Mouse (Mus musculus): Measurements from ENCODE around the gene Rab43.
A peak's percentile ranks its signal among the peaks of the same experiment; 100 is the strongest.

Gene Rab43

GRCm38 (mm10) chr6:87811675-87812338, at the start of gene Rab43:
Gene Rab43, minus strand, starts transcription at chr6:87812164.
- peak; percentile 93 for DNase-seq (ENCODE audit: low spot score in 2 of 2)

- DNase-seq (ENCODE audit: low spot score in 2 of 2): no peak
Observed at GRCm38 (mm10) chr6:87857071-87857470, 45.1 kb upstream of the Rab43 start.

- DNase-seq (ENCODE audit: low spot score in 2 of 2): no peak
Observed at GRCm38 (mm10) chr6:87853446-87853845, 41.5 kb upstream of the Rab43 start.

- no peak for DNase-seq (ENCODE audit: low spot score in 2 of 2)
Observed at GRCm38 (mm10) chr6:87851871-87852270, 39.9 kb upstream of the Rab43 start.

- peak; percentile 96 to 97 for DNase-seq (ENCODE audit: low spot score in 2 of 2)
Observed at GRCm38 (mm10) chr6:87850900-87851614, 39.1 kb upstream of the Rab43 start, which contains the start of gene Cnbp. Gene Cnbp, minus strand, starts transcription at chr6:87851106.

- DNase-seq (ENCODE audit: low spot score in 2 of 2): peak; percentile 22 to 31
Observed at GRCm38 (mm10) chr6:87850155-87850899, 38.4 kb upstream of the Rab43 start.

GRCm38 (mm10) chr6:87849780-87850154, 37.8 kb upstream of the Rab43 start:
- DNase-seq (ENCODE audit: low spot score in 2 of 2): no peak

GRCm38 (mm10) chr6:87846813-87847212, 34.8 kb upstream of the Rab43 start:
- DNase-seq (ENCODE audit: low spot score in 2 of 2): no peak

- DNase-seq (ENCODE audit: low spot score in 2 of 2): no peak
Observed at GRCm38 (mm10) chr6:87845031-87845695, 33.2 kb upstream of the Rab43 start.

GRCm38 (mm10) chr6:87842254-87842653, 30.3 kb upstream of the Rab43 start:
- no peak for DNase-seq (ENCODE audit: low spot score in 2 of 2)

GRCm38 (mm10) chr6:87841635-87842034, 29.7 kb upstream of the Rab43 start:
- DNase-seq (ENCODE audit: low spot score in 2 of 2): no peak

GRCm38 (mm10) chr6:87839797-87840341, 27.9 kb upstream of the Rab43 start:
- DNase-seq (ENCODE audit: low spot score in 2 of 2): no peak

- peak; percentile 94 for DNase-seq (ENCODE audit: low spot score in 2 of 2)
Observed at GRCm38 (mm10) chr6:87838551-87839197, 26.7 kb upstream of the Rab43 start, which contains the start of gene Isy1. Gene Isy1, minus strand, starts transcription at chr6:87838798.

- DNase-seq (ENCODE audit: low spot score in 2 of 2): no peak
Observed at GRCm38 (mm10) chr6:87835695-87836094, 23.7 kb upstream of the Rab43 start, which contains the start of gene Gm45140. Gene Gm45140, minus strand, starts transcription at chr6:87835795.

GRCm38 (mm10) chr6:87820366-87820765, 8.4 kb upstream of the Rab43 start:
- no peak for DNase-seq (ENCODE audit: low spot score in 2 of 2)

GRCm38 (mm10) chr6:87814486-87814885, 2.5 kb upstream of the Rab43 start:
- no peak for DNase-seq (ENCODE audit: low spot score in 2 of 2)

- DNase-seq (ENCODE audit: low spot score in 2 of 2): no peak
Observed at GRCm38 (mm10) chr6:87812656-87813055, 692 bp upstream of the Rab43 start.

GRCm38 (mm10) chr6:87810713-87811669, 973 bp downstream of the Rab43 start:
- peak; percentile 75 to 82 for DNase-seq (ENCODE audit: low spot score in 2 of 2)

- DNase-seq (ENCODE audit: low spot score in 2 of 2): no peak
Observed at GRCm38 (mm10) chr6:87810311-87810710, 1.7 kb downstream of the Rab43 start.

- DNase-seq (ENCODE audit: low spot score in 2 of 2): peak; percentile 42 to 67
Observed at GRCm38 (mm10) chr6:87809651-87810161, 2.3 kb downstream of the Rab43 start.
